Mouse (Mus musculus) urinary bladder, postnatal 14 days (tissue): Measurements from ENCODE around the gene Fzd4.

ENCODE experiments used
- DNase-seq: peaks from one replicate; pipeline ENCODE4 v3.0.0; 2021; ENCODE audit warnings: low spot score

The Fzd4 gene

GRCm38 (mm10) chr7:89427101-89427500 is 22.9 kb downstream of the Fzd4 start:
- DNase-seq, result no peak

- no peak for DNase-seq
Measured at GRCm38 (mm10) chr7:89428804-89429203, 24.6 kb downstream of the Fzd4 start.

- DNase-seq, result no peak
Measured at GRCm38 (mm10) chr7:89429326-89429725, 25.2 kb downstream of the Fzd4 start.

DNA sequence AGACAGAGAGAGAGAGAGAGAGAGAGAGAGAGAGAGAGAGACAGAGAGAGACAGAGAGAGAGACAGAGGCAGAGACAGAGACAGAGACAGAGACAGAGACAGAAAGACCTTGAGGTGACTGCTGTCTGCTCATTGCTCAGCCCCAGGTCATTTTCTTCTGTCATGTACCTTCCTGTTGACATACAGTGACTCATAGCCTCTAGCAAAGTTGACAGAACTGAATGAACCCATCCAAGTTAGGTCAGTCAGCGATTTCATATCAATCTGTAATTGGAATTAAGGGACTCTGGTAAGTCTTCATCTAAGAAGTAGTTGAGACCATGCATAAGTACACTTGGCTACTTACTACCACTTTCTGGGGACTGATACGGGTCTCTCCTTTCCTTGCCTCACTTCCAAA is 27.0 kb downstream of the Fzd4 start:
- no peak for DNase-seq

GRCm38 (mm10) chr7:89433193-89433892 is 29.2 kb downstream of the Fzd4 start:
- peak; percentile 24 for DNase-seq

GRCm38 (mm10) chr7:89433893-89434616 is 29.9 kb downstream of the Fzd4 start:
- no peak for DNase-seq

GRCm38 (mm10) chr7:89436404-89436803 is 32.2 kb downstream of the Fzd4 start:
- DNase-seq, result no peak

GRCm38 (mm10) chr7:89437589-89437988 is 33.4 kb downstream of the Fzd4 start:
- peak; percentile 58 for DNase-seq

DNA sequence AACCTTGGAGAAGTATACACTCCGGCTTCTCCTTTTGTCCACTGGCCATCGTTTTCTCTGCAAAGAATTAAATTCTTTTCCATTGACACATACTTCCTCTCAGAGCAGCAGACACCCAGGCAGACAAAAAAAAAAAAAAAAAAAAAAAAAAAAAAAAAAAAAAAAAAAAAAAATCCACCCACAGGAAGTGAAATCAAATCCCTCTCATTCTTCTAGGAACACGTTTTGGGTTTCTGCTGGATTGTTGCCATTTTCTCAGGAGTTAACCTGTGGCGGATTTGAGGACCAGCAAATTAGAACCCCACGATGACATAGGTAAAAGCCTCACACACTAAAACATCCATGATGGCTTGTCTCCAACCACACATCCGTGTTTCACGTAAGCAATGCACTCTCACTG is 37.1 kb downstream of the Fzd4 start:
- DNase-seq, result no peak

DNA sequence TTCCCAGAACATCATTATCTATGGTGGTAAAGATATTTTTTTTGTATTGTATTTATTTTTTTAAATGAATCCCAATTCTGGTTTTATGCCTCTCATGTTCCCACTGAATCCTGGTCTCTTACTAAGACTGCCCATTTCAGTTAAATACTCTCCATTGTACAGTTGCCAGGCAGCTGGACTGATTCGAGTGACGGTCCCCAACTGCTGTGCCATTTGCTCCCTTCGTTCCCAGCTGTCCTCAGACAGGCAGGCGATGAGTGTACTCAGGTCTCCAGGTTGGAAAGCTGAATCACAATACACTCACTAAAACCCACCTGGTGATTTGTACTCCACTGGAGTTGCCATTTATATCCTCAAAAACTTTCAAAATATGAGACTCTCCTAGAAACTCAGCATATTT is 38.1 kb downstream of the Fzd4 start:
- DNase-seq, result no peak

GRCm38 (mm10) chr7:89445137-89445536 is 41.0 kb downstream of the Fzd4 start:
- peak; percentile 20 for DNase-seq

DNA sequence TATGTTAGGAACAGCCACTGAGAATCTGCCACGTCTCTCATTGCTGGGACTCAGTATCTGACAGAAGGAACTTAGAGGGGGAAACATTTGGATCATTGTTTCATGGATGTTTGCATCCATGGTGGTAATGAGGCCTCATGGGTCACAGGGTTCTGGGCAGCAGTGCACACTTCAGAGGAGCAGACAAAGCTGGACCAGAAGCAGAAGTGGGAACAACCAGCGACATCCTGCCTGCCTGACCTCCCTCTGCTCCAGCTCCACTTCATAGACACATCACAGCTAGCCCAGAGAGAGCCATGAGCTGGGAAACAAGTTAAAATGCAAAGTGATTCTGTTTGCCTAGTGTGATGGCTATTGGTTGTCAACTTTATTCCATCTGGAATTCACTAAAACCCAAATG is 46.2 kb downstream of the Fzd4 start:
- DNase-seq, result no peak

GRCm38 (mm10) chr7:89456380-89457076 is 52.4 kb downstream of the Fzd4 start:
- no peak for DNase-seq

DNA sequence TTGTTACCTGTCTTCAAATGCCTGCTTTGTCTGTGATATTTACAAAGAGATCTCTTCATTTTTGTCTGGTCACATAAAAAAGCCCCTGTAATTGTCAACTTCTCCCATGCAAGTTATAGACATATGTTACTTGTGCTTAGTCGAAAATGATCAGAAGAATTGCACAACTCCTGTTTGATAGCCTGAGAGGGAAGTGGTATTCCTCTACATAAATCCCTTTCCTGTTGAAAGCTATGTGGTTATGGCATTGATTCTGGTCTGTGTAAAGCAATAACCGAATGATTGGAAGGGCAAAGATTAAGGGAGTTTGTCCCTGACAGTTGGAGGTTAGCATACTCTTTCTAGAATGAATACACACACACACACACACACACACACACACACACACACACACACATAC is 55.5 kb downstream of the Fzd4 start:
- no peak for DNase-seq

DNA sequence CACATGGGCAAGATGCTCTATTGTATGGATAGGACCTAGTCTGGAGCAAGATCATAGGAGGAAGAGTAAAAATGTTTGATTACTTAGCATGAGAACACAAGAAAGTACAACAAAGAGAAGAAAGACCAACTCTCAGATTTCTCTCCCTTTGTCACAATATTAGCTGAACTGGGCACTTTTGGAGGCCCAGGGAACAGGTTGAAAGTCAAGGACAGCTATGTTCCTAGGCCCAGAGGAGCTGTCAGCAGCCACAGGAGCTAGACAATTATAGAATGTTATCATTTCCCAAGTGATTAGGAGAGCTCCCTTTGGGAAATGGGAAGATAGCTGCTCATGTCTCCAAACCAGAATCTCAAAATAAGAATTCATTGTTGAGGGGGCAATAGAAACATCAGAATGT is 56.8 kb downstream of the Fzd4 start:
- DNase-seq, result no peak

GRCm38 (mm10) chr7:89461351-89461750 is 57.2 kb downstream of the Fzd4 start:
- no peak for DNase-seq
